Comparison of ENCODE assay signal across 40 mouse cellular contexts in genomic region chr11:32835022-32835421, GRCm38 (mm10). TPM values are rescaled to one million over a fixed set of nuclear protein-coding genes. Genes with fewer than 3 reads are reported as not detected.
A peak's percentile ranks its signal among the peaks of the same experiment; 100 is the strongest.
DNase-seq lines count a peak whose midpoint lies in the region; ATAC-seq and TF ChIP-seq lines count a peak whose summit lies in the region.
"Had no signal": no experiment of that assay in that cellular context is flagged by ENCODE, and none has a peak within 500 bp of the region (broad histone marks: within the 10 kb centered on the region; RNA-seq: fewer than 3 reads in every experiment).

No protein-coding gene starts in this region.

- TF ChIP-seq RAD21 in CH12.LX (IDR thresholded peaks at IDR 0.05; ENCODE audit: low read depth, low read length): no peak

- 0 out of 2 replicates have a peak, but pooled peaks cover 3% of the 10 kb centered on the region for H3K4me1 ChIP-seq in embryonic facial prominence, embryonic 14.5 days (ENCODE audit: control insufficient read depth, insufficient read depth, low read length)
- peaks cover 13% of the 10 kb centered on the region for H3K4me1 ChIP-seq in embryonic facial prominence, embryonic 10.5 days
- H3K4me1 ChIP-seq in CH12.LX (ENCODE audit: control insufficient read depth in 1 of 2, insufficient read depth in 2 of 2): 0 out of 4 replicates have a peak, but pooled peaks cover 0 to 4% of the 10 kb centered on the region in 2 experiments
- H3K4me1 ChIP-seq: lung, embryonic 15.5 days; megakaryocyte, embryonic 14.5 days; midbrain, embryonic 12.5 days had no signal

- DNase-seq in embryonic facial prominence, embryonic 14.5 days (ENCODE audit: low spot score): peak; percentile 23
- DNase-seq in embryonic facial prominence, embryonic 10.5 days (ENCODE audit: low spot score): no peak
- no peak for DNase-seq in CH12.LX (ENCODE audit: extremely low read depth)
- DNase-seq in ES-CJ7 (ENCODE audit: low read depth, low spot score): peak; percentile 97
- DNase-seq in forelimb bud, embryonic 11.5 days (ENCODE audit: low read depth, low spot score): peak; percentile 25
- no peak for DNase-seq in liver
- DNase-seq in gastrocnemius, adult 18-20 months (ENCODE audit: low spot score): no peak
- no peak for DNase-seq in layer of hippocampus, postnatal 25 days (ENCODE audit: extremely low spot score in 1 of 2, low spot score in 1 of 2)
- DNase-seq: adrenal gland, adult 8-10 months; cerebellum, adult 8-10 months; cerebellum, postnatal 25 days; gastrocnemius, postnatal 10 days; heart, postnatal 10 days; kidney, postnatal 25 days; left cerebral cortex, postnatal 4 days; lung, postnatal 36 days; right cerebral cortex, adult 18-20 months; spleen, adult 18-20 months; thymus, postnatal 25 days had no signal

- 22% methylated on average over 8 of the region's 8 CpGs for WGBS in embryonic facial prominence, embryonic 14.5 days
- WGBS in embryonic facial prominence, embryonic 10.5 days: 26% methylated on average over 8 of the region's 8 CpGs

- TF ChIP-seq CTCF in CH12.LX (conservative IDR thresholded peaks at IDR 0.05 in 1 of 2, IDR thresholded peaks at IDR 0.05 in 1 of 2; ENCODE audit: low read depth in 2 of 2, low read length in 2 of 2): no peak

- no peaks in the 10 kb centered on the region for H3K79me2 ChIP-seq in CH12.LX (replicated peaks; ENCODE audit: control insufficient read depth, extremely low read depth, insufficient read depth, poor library complexity, severe bottlenecking)

- H3K36me3 ChIP-seq in embryonic facial prominence, embryonic 14.5 days (ENCODE audit: control insufficient read depth, insufficient read depth, low read length): no peaks in the 10 kb centered on the region
- no peaks in the 10 kb centered on the region for H3K36me3 ChIP-seq in embryonic facial prominence, embryonic 10.5 days (replicated peaks)
- H3K36me3 ChIP-seq in CH12.LX (replicated peaks in 1 of 2; ENCODE audit: control insufficient read depth in 1 of 2, insufficient read depth in 1 of 2, low read length in 1 of 2): no peaks in the 10 kb centered on the region
- H3K36me3 ChIP-seq: heart, embryonic 13.5 days; lung, embryonic 15.5 days; midbrain, embryonic 12.5 days; neural tube, embryonic 12.5 days had no signal

- TF ChIP-seq POLR2A in CH12.LX (IDR thresholded peaks at IDR 0.05; ENCODE audit: low read depth, low read length): no peak

- in situ Hi-C loops in CH12.LX (cut with MboI; ENCODE audit: low pct_ligation_motif_present, low pct_unique_long_range_greater_than_20kb, low sequenced_read_pairs): no loop called here

- no peak overlapping the region for H3K4me2 ChIP-seq in embryonic facial prominence, embryonic 14.5 days (ENCODE audit: low read depth, low read length)
- H3K4me2 ChIP-seq in CH12.LX (ENCODE audit: insufficient read depth, low read depth, poor library complexity, severe bottlenecking): no peak overlapping the region
- H3K4me2 ChIP-seq: heart, embryonic 13.5 days; hindbrain, embryonic 14.5 days; liver, embryonic 11.5 days; lung, embryonic 15.5 days; midbrain, embryonic 12.5 days; neural tube, embryonic 12.5 days had no signal

- no peak overlapping the region for H3K4me3 ChIP-seq in embryonic facial prominence, embryonic 14.5 days (ENCODE audit: low read depth, low read length)
- no peak overlapping the region for H3K4me3 ChIP-seq in embryonic facial prominence, embryonic 10.5 days
- H3K4me3 ChIP-seq in CH12.LX (replicated peaks in 1 of 3; ENCODE audit: low read depth in 2 of 3, low read length in 2 of 3, poor library complexity in 1 of 3): no peak overlapping the region
- H3K4me3 ChIP-seq: heart, embryonic 13.5 days; layer of hippocampus, adult 2 months; lung, embryonic 15.5 days; megakaryocyte, embryonic 14.5 days; midbrain, embryonic 12.5 days; myocyte; neural tube, embryonic 12.5 days had no signal

- peak; percentile 37; the same call in 1 of the 2 replicates for ATAC-seq in embryonic facial prominence, embryonic 14.5 days (ENCODE audit: low read depth)
- ATAC-seq: forebrain, embryonic 14.5 days; intestine, postnatal 0 days; Patski had no signal

- dilution Hi-C loops in CH12.LX (cut with MboI; ENCODE audit: extremely low pct_ligation_motif_present, extremely low pct_unique_long_range_greater_than_20kb, low sequenced_read_pairs): no loop called here

- no peak overlapping the region for H3K9ac ChIP-seq in embryonic facial prominence, embryonic 14.5 days (ENCODE audit: low read depth, low read length)
- no peak overlapping the region for H3K9ac ChIP-seq in CH12.LX (ENCODE audit: insufficient read depth, low read depth)
- H3K9ac ChIP-seq: heart, embryonic 13.5 days; hindbrain, embryonic 14.5 days; lung, embryonic 15.5 days; midbrain, embryonic 12.5 days; neural tube, embryonic 12.5 days had no signal

- TF ChIP-seq EP300 in CH12.LX (IDR thresholded peaks at IDR 0.05; ENCODE audit: low read length): no peak

- no peak overlapping the region for H3K27ac ChIP-seq in embryonic facial prominence, embryonic 14.5 days (replicated peaks; ENCODE audit: low read depth, low read length)
- H3K27ac ChIP-seq in embryonic facial prominence, embryonic 10.5 days (replicated peaks): no peak overlapping the region
- H3K27ac ChIP-seq in CH12.LX (ENCODE audit: insufficient read depth, low read depth): no peak overlapping the region
- H3K27ac ChIP-seq: heart, embryonic 13.5 days; hindbrain, embryonic 14.5 days; layer of hippocampus, adult 2 months; lung, embryonic 15.5 days; midbrain, embryonic 12.5 days; neural tube, embryonic 12.5 days had no signal

- no peaks in the 10 kb centered on the region for H3K27me3 ChIP-seq in embryonic facial prominence, embryonic 14.5 days (replicated peaks; ENCODE audit: control insufficient read depth, insufficient read depth, low read length)
- H3K27me3 ChIP-seq in embryonic facial prominence, embryonic 10.5 days (replicated peaks; ENCODE audit: low read depth, poor library complexity, severe bottlenecking): peaks cover 4% of the 10 kb centered on the region; the same call in 1 of the 2 replicates
- peaks cover 24% of the 10 kb centered on the region for H3K27me3 ChIP-seq in CH12.LX (replicated peaks)
- H3K27me3 ChIP-seq: lung, embryonic 15.5 days; midbrain, embryonic 12.5 days had no signal

- no peaks in the 10 kb centered on the region for H3K9me3 ChIP-seq in embryonic facial prominence, embryonic 14.5 days (ENCODE audit: control insufficient read depth, low read length)
- no peaks in the 10 kb centered on the region for H3K9me3 ChIP-seq in embryonic facial prominence, embryonic 10.5 days
- H3K9me3 ChIP-seq in CH12.LX (replicated peaks; ENCODE audit: low read length): peaks cover 25% of the 10 kb centered on the region
- H3K9me3 ChIP-seq: lung, embryonic 15.5 days; midbrain, embryonic 12.5 days; neural tube, embryonic 12.5 days had no signal

TF ChIP-seq in CH12.LX, 34 proteins besides CTCF, POLR2A, EP300 and RAD21:
- TF ChIP-seq ZC3H11A (IDR thresholded peaks at IDR 0.05; ENCODE audit: low read depth, low read length) (no peak), TBP (conservative IDR thresholded peaks at IDR 0.05; ENCODE audit: low read depth, low read length) (no peak), ELF1 (IDR thresholded peaks at IDR 0.05; ENCODE audit: low read depth, low read length) (no peak), MXI1 (IDR thresholded peaks at IDR 0.05; ENCODE audit: low read depth, low read length) (no peak), BHLHE40 (IDR thresholded peaks at IDR 0.05; ENCODE audit: low read depth, low read length) (0 out of 2 replicates have a peak, but pooled peaks have one; percentile 19), CHD2 (IDR thresholded peaks at IDR 0.05; ENCODE audit: low read length) (no peak), HCFC1 (IDR thresholded peaks at IDR 0.05; ENCODE audit: low read depth, low read length) (no peak), RCOR1 (conservative IDR thresholded peaks at IDR 0.05; ENCODE audit: low read depth, low read length) (no peak)

RNA-seq across cellular contexts. Expression of gene Smim23, which starts 10.6 kb away (rescaled TPM):
- polyA plus RNA-seq in embryonic facial prominence, embryonic 14.5 days (2014; fragmentation: Nextera tagmentation; extraction: Ambion mirVana): not detected in 2 replicates
- not detected in 2 replicates for polyA plus RNA-seq in embryonic facial prominence, embryonic 10.5 days (2016; fragmentation: Nextera tagmentation; extraction: Ambion mirVana)
- not detected in 2 replicates for total RNA-seq in CH12.LX (2012; rRNA removed)
- not detected in 2 replicates for total RNA-seq in CH12.LX (2014; rRNA removed)
- not detected in 2 replicates for polyA plus RNA-seq in CH12.LX (2012; ENCODE audit: insufficient read length, low read depth)
- total RNA-seq in gastrocnemius, adult 18-20 months (2021): not detected
- not detected for total RNA-seq in layer of hippocampus, postnatal 25 days (2021)
- total RNA-seq: adrenal gland, adult 8-10 months; adrenal gland, postnatal 4 days; gastrocnemius, postnatal 10 days; heart, adult 8-10 months; heart, postnatal 10 days; hematopoietic stem cell, adult 5-6 weeks; layer of hippocampus, adult 2 months; layer of hippocampus, postnatal 14 days; left cerebral cortex, adult 8-10 months; left cerebral cortex, postnatal 4 days; MEL; midbrain, postnatal 0 days had no signal
- polyA plus RNA-seq: forebrain, embryonic 14.5 days; heart, embryonic 13.5 days; hindbrain, embryonic 14.5 days; intestine, postnatal 0 days; liver, embryonic 11.5 days; liver, embryonic 16.5 days; lung, embryonic 15.5 days; midbrain, embryonic 12.5 days; midbrain, postnatal 0 days; myocyte; neural tube, embryonic 12.5 days; Patski; stomach, embryonic 16.5 days had no signal

Comparison
In these comparisons a context has a peak if more than half of its experiments do, and no peak if none do; other contexts are left out.
1. DNase-seq: peak in embryonic facial prominence, embryonic 14.5 days (single experiment), ES-CJ7 (single experiment) and forelimb bud, embryonic 11.5 days (single experiment); none in embryonic facial prominence, embryonic 10.5 days (single experiment), CH12.LX (single experiment), liver (single experiment), gastrocnemius, adult 18-20 months (single experiment) and layer of hippocampus, postnatal 25 days (0 of 2).